Mouse (Mus musculus): Measurements from ENCODE around the gene Vmn1r32.

GRCm38 (mm10) chr6:66534366-66534941 is 25.4 kb downstream of the Vmn1r32 start:
- TF ChIP-seq POLR2A (IDR thresholded peaks at IDR 0.05; ENCODE audit: control insufficient read depth, low read depth, low read length): no peak
- TF ChIP-seq CTCF (IDR thresholded peaks at IDR 0.05; ENCODE audit: control insufficient read depth, insufficient read depth, insufficient replicate concordance, low read depth, low read length): no peak
